Mouse (Mus musculus) spleen, adult 2 months (tissue): ENCODE data around the gene Echs1.

Source experiments
- CTCF ChIP-seq: fragments of 200-500 bp; IDR thresholded peaks from 2 replicates; pipeline ENCODE4 v1.5.1; 2011; ENCODE audit warnings: mild to moderate bottlenecking, inconsistent platforms; ENCODE audit not compliant: insufficient read depth, insufficient read length, insufficient replicate concordance; ENCODE audit errors: extremely low read depth
- POLR2A ChIP-seq: fragments of 200-500 bp; IDR thresholded peaks from 2 replicates; pipeline ENCODE4 v1.6.1; 2011; ENCODE audit warnings: low read depth, low read length, inconsistent platforms

GRCm38 (mm10) chr7:140124382-140124781 is 8.1 kb upstream of the Echs1 start:
- TF ChIP-seq POLR2A (no peak), CTCF (no peak)
